Mouse (Mus musculus): Measurements from ENCODE around the gene Rpl31. TPM values are rescaled to one million over a fixed set of nuclear protein-coding genes. Genes with fewer than 3 reads are reported as not detected.
A peak's percentile ranks its signal among the peaks of the same experiment; 100 is the strongest.

The Rpl31 gene
- polyA plus RNA-seq, 1 experiment from 2014 or later: 452 TPM

DNA sequence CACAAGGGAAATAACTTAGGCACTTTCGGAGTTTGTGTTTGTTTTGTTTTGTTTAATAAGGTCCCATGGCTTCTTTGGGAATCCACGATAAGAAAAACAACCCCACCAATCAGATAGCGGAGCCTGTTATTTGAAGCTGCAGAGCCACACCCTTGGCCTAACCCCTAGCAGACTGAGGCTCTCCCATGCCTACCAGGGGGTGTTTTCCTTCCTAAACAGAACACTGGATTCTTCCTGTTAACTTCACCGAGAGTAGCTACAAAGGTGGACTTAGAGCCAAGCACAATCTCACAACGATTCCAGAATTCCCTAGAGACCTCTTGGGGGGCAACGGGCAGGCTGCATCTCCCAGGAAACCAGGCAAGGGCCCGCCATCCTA lies 5.1 kb upstream of the Rpl31 start:
- ChIA-PET CTCF (no interaction called here), POLR2A (interaction anchor here (0.6 kb wide), 1 partner anchor 154 kb away, joined by 4 read pairs; no protein-coding TSS in a partner anchor)

DNA sequence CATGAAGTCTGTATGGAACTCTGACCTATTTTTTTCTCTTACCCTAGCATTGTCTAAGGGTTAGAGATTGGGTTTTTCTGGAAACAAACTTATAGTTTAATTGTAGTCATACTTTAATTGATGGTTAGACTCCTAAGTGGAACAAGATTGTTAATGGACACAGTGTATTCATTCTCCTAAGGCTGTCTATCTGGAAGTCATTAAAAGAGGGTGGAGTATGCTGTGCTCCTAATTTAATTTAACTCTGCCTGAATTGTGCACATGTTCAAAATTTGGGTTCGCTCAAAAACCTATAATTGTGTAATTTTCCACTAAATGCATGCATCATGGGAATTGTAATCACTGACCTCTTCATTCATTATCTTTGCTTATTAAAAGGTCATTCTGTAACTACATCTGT lies 2.1 kb upstream of the Rpl31 start:
- CTCF ChIA-PET: no interaction called here
- TF ChIP-seq CTCF (IDR thresholded peaks at IDR 0.05): no peak
- no peaks in the 10 kb centered on the region for H3K27me3 ChIP-seq
- in situ Hi-C loops (cut with MboI; ENCODE audit: low pct_unique_long_range_greater_than_20kb): no loop called here
- no peak for ATAC-seq
- no peak for DNase-seq (ENCODE audit: low read depth, low spot score)
- POLR2A ChIA-PET: interaction anchor here (0.7 kb wide), 1 partner anchor 351 kb away, joined by 3 read pairs; no protein-coding TSS in a partner anchor

More for the DNA sequence above, 5.1 kb upstream of the Rpl31 start:
- ATAC-seq: no peak
- H3K27me3 ChIP-seq: no peaks in the 10 kb centered on the region
- no peak for DNase-seq (ENCODE audit: low read depth, low spot score)
- in situ Hi-C loops (cut with MboI; ENCODE audit: low pct_unique_long_range_greater_than_20kb): no loop called here
- no peak for TF ChIP-seq CTCF (IDR thresholded peaks at IDR 0.05)

DNA sequence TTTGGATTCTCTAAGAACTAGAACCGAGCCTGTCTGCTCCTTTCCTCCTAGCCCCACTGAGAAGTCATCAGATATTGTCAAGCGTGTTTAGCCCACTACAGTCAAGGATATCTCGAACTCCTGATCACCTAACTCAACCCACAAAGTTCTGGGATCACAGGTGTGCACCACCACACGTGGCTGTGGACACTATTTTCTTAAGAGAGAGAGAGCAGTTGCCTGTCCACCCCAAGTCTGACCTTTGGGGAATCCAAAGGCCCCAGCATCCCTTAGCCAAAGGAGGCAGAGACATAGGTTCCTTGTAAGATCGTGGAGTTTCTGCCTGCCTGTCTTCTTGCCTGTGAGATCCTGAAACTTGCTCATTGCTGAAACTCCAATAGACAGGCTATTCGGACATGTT lies 597 bp upstream of the Rpl31 start:
- CTCF ChIA-PET: no interaction called here
- no peaks in the 10 kb centered on the region for H3K27me3 ChIP-seq
- no peak for ATAC-seq
- POLR2A ChIA-PET: interaction anchor here (0.6 kb wide), 1 partner anchor 8 kb away, joined by 4 read pairs; no protein-coding TSS in a partner anchor
- DNase-seq (ENCODE audit: low read depth, low spot score): no peak
- TF ChIP-seq CTCF (IDR thresholded peaks at IDR 0.05): no peak
- in situ Hi-C loops (cut with MboI; ENCODE audit: low pct_unique_long_range_greater_than_20kb): no loop called here

DNA sequence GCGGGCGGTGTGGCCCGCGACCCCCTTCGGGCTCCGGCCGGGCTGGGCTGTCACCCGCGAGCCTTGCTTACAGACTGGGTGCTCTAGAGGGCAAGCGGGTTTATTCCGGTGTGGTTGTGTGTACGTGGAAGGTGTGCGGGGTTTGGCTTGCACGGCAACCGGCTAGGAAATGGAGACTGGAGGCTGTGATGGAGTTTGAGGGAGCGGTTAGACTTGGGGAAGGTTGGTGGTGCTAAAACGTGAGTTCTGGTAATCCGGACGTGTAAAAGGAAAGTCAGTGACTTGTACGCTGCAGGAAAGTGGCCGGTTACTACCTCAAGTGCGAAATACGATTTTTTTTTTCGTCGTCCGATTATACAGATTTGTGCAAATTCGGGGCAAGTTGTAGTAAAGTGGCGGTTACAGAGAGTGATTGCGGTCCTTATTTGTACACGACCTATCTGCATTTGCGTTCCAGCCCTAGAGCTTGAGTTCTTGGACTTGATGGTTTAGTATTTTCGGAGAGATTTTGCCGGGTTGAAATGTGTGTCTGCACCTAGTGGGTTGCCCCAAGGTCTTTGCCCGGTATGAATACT lies 712 bp downstream of the Rpl31 start:
- DNase-seq (ENCODE audit: low read depth, low spot score) (no peak), ATAC-seq (peak; percentile 24)
- TF ChIP-seq CTCF (IDR thresholded peaks at IDR 0.05): no peak
- in situ Hi-C loops (cut with MboI; ENCODE audit: low pct_unique_long_range_greater_than_20kb): no loop called here
- ChIA-PET CTCF (no interaction called here), POLR2A (interaction anchor here (0.9 kb wide), 1 partner anchor 110 kb away, joined by 3 read pairs; the partner anchor contains the start of gene Tbc1d8)
- no peaks in the 10 kb centered on the region for H3K27me3 ChIP-seq

GRCm38 (mm10) chr1:39370431-39370830 lies 2.8 kb downstream of the Rpl31 start:
- DNase-seq (ENCODE audit: low read depth, low spot score) (no peak), ATAC-seq (no peak)
- ChIA-PET CTCF (no interaction called here), POLR2A (no interaction called here)
- no peaks in the 10 kb centered on the region for H3K27me3 ChIP-seq
- no peak for TF ChIP-seq CTCF (IDR thresholded peaks at IDR 0.05)
- in situ Hi-C loops (cut with MboI; ENCODE audit: low pct_unique_long_range_greater_than_20kb): no loop called here

- no peak for ATAC-seq
- TF ChIP-seq CTCF (IDR thresholded peaks at IDR 0.05): no peak
- no peaks in the 10 kb centered on the region for H3K27me3 ChIP-seq
- in situ Hi-C loops (cut with MboI; ENCODE audit: low pct_unique_long_range_greater_than_20kb): no loop called here
- DNase-seq (ENCODE audit: low read depth, low spot score): no peak
- POLR2A ChIA-PET: interaction anchor here (0.8 kb wide), 1 partner anchor 23 kb away, joined by 3 read pairs; no protein-coding TSS in a partner anchor
- CTCF ChIA-PET: no interaction called here
Observed at GRCm38 (mm10) chr1:39372220-39372843, 4.7 kb downstream of the Rpl31 start.

- TF ChIP-seq CTCF (IDR thresholded peaks at IDR 0.05): no peak
- in situ Hi-C loops (cut with MboI; ENCODE audit: low pct_unique_long_range_greater_than_20kb): no loop called here
- no peaks in the 10 kb centered on the region for H3K27me3 ChIP-seq
- ChIA-PET POLR2A (interaction anchor here (0.6 kb wide), 1 partner anchor 16 kb away, joined by 3 read pairs; no protein-coding TSS in a partner anchor), CTCF (interaction anchor here (1.1 kb wide), 1 partner anchor 362 kb away, joined by 4 read pairs; no protein-coding TSS in a partner anchor)
- DNase-seq (ENCODE audit: low read depth, low spot score): no peak
- ATAC-seq: no peak
Observed at GRCm38 (mm10) chr1:39373378-39373777, 5.7 kb downstream of the Rpl31 start.

GRCm38 (mm10) chr1:39374231-39374809 lies 6.7 kb downstream of the Rpl31 start:
- ChIA-PET CTCF (interaction anchor here (0.9 to 2.0 kb wide), 3 partner anchors 16 to 363 kb away, joined by 3 to 4 read pairs (median 4); no protein-coding TSS in a partner anchor), POLR2A (interaction anchor here (0.6 kb wide), 3 partner anchors 7 to 1562 kb away, joined by 3 to 6 read pairs (median 4); no protein-coding TSS in a partner anchor)
- no peak for DNase-seq (ENCODE audit: low read depth, low spot score)
- in situ Hi-C loops (cut with MboI; ENCODE audit: low pct_unique_long_range_greater_than_20kb): no loop called here
- no peak for TF ChIP-seq CTCF (IDR thresholded peaks at IDR 0.05)
- no peaks in the 10 kb centered on the region for H3K27me3 ChIP-seq
- ATAC-seq: no peak

GRCm38 (mm10) chr1:39376121-39376520 lies 8.5 kb downstream of the Rpl31 start:
- in situ Hi-C loops (cut with MboI; ENCODE audit: low pct_unique_long_range_greater_than_20kb): loop anchor here (25.0 kb wide), 1 partner anchor 286 kb away; the partner anchor contains the start of gene Creg2
- TF ChIP-seq CTCF (IDR thresholded peaks at IDR 0.05): no peak
- ATAC-seq (no peak), DNase-seq (ENCODE audit: low read depth, low spot score) (no peak)
- ChIA-PET CTCF (interaction anchor here (0.9 to 2.0 kb wide), 2 partner anchors 14 to 375 kb away, joined by 3 to 4 read pairs; no protein-coding TSS in a partner anchor), POLR2A (interaction anchor here (0.9 kb wide), 1 partner anchor 18 kb away, joined by 3 read pairs; no protein-coding TSS in a partner anchor)
- H3K27me3 ChIP-seq: no peaks in the 10 kb centered on the region

GRCm38 (mm10) chr1:39376726-39377240 lies 9.1 kb downstream of the Rpl31 start:
- DNase-seq (ENCODE audit: low read depth, low spot score) (no peak), ATAC-seq (no peak)
- ChIA-PET POLR2A (interaction anchor here (0.8 to 0.9 kb wide), 2 partner anchors 17 to 371 kb away, joined by 3 read pairs; no protein-coding TSS in a partner anchor), CTCF (interaction anchor here (1.2 kb wide), 1 partner anchor 154 kb away, joined by 3 read pairs; no protein-coding TSS in a partner anchor)
- no peak for TF ChIP-seq CTCF (IDR thresholded peaks at IDR 0.05)
- in situ Hi-C loops (cut with MboI; ENCODE audit: low pct_unique_long_range_greater_than_20kb): loop anchor here (25.0 kb wide), 1 partner anchor 286 kb away; the partner anchor contains the start of gene Creg2
- no peaks in the 10 kb centered on the region for H3K27me3 ChIP-seq

Measured in Patski (cell line).